Mouse (Mus musculus) regulatory T cell (primary cell): ENCODE data around the gene A930033H14Rik.

Source experiments
- in situ Hi-C: fragments of 300-600 bp; cut with MboI, MseI; formaldehyde crosslinking; loops from one replicate; pipeline ENCODE4 v1.15.1; 2025; ENCODE audit warnings: high pct_unique_total_duplicates

A930033H14Rik gene

DNA sequence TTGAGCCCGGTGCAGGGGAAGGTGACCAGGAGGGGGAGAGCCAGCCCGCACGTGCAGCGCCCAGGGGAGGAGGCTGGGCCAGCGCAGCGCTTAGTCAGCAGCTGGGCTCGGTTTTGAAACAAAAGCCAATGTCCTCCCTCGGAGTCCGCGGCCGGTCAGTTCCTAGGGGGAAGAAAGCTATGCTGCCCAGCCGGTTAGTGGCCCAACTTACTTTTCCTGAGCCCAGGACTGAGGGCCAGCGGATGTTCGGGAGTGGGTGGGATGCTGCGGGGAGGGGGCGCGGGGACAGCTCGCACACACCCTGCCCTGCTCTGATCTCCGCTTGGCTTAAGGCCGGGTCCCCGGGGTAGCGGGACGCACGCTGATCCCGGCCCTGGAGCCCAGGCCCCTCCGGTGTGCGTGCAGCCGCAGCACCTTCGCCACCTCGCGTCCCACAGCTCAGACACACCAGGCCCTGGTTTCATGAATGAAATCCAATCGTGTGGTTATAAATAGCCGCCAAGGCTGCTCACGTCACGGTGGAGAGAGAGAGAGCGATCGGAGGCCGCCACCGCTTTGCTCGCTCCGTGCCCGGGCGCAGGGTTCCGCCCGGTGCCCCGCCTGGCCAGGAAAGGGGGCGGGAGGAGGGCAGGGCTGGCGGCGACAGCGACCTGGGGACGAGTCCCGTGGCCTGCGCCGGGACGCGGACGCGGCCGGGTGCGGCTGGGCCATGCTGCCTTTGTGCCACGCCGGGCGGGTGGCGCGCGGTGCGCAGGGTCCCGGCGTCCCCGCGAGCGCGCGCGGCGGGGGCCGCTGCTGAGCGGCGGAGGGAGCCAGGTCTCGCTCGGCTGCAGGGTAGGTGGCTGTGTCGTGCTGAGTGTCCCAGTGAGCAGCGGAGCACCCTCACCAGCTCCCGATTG is at the start of gene A930033H14Rik:
TSS of gene A930033H14Rik (minus strand) at position 557 of the 899 bp plus-strand sequence.
- in situ Hi-C loops: loop anchor here (10.0 kb wide), 1 partner anchor 1452 kb away; no protein-coding TSS in a partner anchor

DNA sequence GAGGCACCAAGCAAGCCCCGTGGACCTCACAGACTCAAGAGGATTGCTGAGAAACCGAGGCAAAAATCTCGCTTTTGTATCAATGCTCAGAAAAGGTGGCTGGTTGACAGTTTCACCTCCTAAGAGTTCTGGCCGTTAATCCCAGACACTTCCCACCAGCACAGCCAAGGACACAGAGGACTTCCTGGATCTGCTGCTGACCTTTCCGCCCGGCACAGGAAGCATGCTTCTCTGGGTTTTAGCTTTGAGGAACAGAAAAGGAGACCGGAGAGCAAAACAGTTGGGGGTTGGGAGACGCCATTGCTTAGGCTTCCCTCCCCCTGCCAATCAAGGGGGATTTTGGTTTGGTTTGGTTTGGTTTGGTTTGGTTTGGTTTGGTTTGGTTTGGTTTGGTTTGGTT is 47.0 kb upstream of the A930033H14Rik start:
- in situ Hi-C loops: no loop called here

DNA sequence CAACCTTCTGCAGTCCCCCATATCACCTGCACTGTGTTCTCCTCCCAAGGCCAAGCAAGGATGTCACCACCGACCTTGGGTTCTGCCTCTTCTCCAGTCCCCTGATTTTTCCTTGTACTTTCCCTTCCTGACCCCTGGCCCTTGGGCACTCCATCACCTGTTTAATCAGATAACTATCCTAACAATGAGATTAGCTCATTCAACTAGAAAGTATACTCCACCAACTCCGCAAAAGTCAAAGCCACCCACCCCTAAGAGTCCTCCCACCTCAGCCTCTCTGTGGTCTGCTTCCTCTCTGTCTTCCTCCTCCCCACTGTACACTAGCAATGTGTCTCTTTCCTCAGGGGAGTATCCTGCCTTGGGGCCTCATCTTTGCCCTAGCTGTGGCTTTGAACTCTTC is 46.3 kb upstream of the A930033H14Rik start:
- in situ Hi-C loops: no loop called here

DNA sequence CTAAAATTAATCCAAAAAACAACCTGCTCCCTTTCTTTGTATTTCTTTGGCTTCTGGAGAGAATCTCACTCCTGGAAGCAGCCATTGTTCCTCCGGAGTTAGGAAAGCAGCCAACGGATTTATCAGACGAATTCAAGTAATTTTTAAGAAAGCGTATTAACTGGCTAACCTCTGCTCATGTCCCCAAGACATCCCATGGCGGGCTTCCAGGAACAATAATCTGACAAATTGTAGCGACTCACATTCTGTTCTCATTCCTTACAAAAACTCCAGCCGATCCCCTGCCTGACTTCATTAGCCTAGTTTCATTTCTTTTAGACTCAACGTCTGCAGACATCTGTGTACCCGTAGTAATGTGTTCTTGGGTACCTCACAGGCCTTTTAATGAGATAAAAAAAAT is 45.7 kb upstream of the A930033H14Rik start:
- in situ Hi-C loops: no loop called here

DNA sequence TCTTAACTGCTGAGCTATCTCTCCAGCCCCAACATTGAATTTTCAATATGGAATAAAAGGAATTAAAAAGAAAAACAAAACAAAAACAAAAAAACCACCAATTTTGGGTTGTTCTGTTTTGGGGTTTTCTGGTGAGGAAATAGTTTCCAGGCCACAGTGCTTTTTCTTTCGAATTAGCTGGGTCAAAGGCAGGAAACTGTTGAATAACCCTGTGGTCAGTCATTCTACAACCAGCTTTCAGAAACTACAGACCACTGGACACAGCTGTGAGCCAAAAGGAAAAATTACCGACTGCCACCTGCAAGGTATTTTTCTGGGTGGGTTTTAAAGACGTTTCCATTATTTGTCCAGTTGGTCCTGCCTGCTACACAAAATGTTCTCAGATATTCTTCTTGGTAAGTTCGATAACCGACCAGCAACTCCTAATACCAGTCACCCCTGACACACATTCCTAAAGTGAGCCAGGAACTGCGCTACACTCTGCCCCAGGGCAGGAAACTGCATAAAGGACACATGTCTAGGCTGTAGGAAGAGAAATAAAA is 44.8 kb upstream of the A930033H14Rik start:
- in situ Hi-C loops: no loop called here

DNA sequence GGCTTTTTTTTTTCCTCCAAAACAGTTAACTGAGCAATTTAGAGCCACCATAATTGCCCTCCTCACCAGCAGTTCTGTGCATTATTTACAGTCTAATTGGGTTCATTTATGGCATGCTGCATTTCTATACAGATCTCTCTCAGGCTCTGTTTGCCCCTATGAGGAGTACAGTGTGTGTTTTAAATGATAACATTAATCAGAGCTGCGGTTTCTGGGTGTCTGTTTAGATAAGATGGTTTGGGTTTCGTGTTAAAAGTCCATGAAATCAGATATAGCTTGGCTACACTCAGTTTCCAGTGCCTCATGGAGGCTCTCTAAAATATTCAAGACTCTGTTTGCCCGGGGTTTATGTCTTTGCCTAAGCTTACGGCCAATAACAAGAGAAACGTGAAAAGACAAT is 42.7 kb upstream of the A930033H14Rik start:
- in situ Hi-C loops: no loop called here

DNA sequence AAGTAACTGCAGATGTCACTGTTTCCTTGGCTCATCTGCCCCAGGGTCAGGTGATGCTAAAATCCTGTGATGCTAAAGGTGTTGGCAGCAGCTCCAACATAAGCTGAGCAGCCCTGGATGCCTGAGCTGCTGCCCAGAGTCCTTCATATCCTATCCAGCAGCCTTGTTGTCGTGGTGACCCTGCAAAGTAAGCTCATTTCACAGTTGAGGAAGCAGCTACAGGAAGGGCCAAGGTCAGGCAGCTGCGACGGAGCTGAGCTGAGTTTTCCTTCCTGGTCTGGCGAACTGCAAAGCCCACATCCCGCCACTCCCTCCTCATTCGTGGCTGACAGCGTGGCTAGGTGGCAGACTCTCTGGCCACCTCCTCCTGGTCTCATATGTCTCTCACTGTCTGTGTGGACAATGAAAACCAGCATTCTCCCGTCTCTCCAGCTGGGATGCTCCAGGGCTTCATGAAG is 41.5 kb upstream of the A930033H14Rik start:
- in situ Hi-C loops: no loop called here

DNA sequence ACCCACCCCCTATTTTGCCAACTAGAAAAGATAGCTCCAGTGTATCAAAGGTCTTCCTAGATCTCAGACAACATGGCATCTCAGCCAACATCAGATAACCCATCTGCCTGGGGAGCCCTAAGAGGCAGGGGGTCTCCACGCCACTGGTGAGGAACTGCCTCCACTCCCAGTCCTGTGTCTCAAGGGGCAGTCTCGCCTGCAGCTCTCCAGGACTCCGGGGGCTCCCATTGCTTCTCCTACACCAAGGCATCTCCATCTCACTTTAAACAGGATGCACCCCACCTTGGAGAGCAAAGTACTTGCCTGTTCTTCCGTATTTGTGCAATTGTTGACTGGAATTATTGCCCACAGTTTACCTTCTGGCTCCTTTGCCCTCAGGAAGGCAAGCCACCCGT is 40.8 kb upstream of the A930033H14Rik start:
- in situ Hi-C loops: no loop called here

DNA sequence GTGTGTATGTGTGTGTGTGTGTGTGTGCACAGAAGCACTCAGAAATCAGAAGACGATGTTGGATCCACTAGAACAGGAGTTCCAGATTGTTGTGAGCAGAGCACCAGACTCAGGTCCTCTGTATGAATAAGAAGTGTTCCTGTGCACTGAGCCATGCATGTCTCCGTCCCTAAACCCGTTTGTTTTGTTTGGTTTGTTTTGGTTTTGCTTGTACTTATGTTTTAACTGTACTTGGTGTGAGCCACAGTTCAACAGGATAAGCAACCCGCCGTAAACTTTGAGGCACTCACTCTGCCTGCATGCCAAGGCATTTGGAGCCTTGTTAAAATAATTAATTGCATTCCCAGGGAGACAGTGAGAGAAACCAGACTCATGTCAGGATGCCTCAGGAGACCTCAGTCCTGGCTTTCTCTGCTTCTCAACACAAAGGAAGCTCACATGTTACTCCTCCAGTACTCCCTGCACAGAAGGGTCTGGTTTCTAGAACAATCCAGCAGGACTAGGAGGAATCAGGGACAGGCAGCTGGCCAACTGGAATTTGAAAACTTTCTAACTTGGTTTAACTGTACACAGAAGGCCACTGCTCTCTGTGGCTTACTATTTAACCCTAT is 40.3 kb upstream of the A930033H14Rik start:
- in situ Hi-C loops: no loop called here

DNA sequence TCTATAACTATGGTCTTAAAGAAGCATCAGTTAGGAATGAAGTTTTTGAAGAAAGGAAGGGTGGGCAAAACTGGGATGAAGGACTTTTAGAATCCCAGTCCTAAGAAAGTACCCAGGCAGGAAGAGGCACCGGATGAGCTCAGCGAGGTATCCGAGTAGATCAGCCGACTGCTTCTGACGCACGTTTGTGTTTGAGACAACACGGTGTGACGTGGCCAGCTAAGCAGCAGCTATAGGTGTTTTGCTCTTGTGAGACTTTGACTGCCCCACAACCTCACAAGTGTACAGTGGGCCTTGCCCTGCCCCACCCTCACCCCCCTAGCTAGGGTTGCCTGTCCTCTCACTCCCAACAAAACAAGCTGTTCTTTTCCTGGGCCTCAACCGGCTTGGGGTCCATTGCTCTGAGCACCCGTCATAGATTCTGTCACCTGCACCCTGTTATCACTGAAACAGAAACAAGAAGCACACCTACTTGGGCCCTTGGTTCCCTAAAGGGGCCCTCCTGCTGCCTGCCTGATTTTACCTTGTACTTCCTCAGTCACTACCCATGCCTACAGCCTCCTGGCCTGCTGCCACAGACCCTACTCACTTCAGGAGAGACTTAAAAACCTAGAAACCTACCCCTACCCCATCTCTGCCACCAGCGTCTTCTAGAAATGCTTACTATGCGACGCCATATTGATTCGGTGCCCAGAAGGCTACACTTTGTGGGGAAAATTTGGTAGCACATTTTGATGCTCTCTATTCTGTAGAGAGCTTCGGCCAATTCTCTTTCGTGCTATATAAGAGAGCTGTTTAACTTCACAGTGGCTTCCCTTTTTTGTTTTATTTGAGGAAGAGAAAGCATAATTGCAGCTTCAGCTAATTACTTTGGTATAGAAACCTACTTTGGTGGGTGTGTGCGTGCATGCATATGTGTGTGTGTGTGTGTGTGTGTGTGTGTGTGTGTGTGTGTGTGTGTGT is 39.5 kb upstream of the A930033H14Rik start:
- in situ Hi-C loops: no loop called here

DNA sequence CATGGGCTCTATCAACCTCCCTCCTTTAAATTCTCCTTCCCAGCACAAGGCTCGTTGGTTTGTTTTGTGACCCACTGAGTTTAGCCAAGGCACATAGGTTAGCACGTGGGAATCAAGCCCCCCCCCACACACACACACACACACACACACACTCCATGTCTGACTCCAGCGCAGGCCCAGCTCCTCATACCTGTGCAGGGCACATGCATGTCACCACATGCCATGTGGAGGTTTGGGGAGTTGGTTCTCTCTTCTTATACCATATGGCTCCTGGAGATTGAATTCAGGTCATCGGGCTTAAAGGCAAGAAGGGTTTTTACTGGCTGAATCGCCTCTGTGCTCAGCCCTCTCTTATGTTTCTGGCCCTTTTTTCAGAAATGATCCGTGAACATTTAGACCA is 38.4 kb upstream of the A930033H14Rik start:
- in situ Hi-C loops: no loop called here

DNA sequence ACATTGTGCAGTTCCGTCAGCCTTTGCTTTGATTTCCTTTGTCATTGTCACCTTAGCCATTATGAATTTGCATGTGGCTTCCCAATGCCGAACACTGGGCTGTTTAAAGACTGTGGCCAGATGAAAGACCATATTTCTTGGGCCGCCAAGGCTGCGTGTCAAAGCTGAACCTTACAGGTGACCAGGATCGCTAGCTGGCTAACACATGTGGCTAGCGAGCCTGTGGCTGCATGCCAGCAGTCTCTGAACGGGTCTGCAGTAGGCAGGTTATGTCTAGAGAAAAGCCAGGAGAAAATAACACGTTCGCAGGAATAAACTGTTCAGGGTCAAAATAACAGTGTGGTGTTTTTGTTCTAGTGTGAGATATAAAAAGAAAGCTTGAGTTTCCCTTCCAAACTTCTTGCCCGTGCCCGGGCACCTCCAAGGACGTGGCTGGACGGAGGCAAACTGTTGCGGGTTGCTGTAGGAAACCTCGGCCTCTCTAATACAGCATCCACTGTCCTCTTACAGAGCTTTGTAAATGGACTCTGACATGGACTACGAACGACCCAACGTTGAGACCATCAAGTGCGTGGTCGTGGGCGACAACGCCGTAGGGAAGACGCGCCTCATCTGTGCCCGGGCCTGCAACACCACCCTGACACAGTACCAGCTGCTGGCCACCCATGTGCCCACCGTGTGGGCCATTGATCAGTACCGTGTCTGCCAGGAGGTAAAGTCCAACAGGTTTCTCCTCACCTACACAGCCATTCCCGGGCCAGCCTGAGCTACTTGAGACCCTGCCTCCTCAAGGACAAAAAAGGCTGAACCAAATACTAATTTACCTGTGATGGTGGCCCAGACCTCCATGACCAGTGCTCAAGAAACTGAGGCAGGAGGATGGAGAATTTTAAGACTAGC is 35.6 kb upstream of the A930033H14Rik start:
- in situ Hi-C loops: no loop called here

DNA sequence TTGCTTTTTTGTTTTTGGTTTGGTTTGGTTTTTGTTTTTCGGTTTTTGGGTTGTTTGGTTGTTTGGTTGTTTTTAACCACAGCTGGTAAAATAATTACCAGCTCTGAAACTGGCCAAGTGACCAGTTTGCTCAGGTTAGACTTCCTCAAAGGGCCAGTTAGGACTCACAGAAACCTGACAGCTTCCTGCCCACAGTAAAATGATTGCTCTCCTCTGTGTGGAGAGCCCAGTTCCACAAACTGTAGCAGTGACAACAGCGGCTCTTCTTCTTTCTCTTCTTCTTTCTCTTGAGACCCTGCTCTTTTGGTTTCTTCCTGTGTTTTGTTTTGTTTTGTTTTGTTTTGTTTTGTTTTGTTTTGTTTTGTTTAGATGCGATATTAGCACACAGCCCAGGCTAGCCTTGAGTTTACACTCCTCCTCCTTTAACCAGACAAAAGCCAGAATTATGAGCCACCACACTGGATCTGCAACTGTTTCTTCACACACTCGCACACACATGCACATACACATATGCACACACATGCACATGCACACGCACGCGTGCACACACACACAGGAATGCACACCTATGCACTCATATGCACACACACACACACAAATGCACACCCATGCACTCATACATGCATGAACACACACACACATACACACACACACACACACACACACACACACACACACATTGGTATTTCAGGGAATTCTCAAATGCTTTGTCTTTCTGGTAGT is 34.6 kb upstream of the A930033H14Rik start:
- in situ Hi-C loops: no loop called here

DNA sequence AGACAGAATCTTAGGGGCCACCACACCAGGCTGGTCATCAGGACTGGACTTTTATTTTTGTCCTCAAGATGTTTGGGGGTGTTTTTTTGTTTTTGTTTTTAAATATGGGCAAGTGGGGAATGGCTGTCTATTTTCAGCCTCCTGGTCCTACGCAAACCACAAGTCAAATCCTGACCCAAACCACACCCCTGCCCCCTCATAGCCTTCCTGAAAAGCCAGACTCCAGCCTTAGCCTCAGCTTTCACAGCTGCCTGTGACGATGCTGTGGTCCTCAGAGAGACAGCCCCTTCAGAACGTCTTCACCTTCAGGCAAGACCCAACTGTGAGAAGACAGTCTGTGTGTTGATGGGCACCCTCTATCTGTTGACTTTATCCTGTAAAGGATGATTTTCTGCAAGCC is 33.9 kb upstream of the A930033H14Rik start:
- in situ Hi-C loops: no loop called here

DNA sequence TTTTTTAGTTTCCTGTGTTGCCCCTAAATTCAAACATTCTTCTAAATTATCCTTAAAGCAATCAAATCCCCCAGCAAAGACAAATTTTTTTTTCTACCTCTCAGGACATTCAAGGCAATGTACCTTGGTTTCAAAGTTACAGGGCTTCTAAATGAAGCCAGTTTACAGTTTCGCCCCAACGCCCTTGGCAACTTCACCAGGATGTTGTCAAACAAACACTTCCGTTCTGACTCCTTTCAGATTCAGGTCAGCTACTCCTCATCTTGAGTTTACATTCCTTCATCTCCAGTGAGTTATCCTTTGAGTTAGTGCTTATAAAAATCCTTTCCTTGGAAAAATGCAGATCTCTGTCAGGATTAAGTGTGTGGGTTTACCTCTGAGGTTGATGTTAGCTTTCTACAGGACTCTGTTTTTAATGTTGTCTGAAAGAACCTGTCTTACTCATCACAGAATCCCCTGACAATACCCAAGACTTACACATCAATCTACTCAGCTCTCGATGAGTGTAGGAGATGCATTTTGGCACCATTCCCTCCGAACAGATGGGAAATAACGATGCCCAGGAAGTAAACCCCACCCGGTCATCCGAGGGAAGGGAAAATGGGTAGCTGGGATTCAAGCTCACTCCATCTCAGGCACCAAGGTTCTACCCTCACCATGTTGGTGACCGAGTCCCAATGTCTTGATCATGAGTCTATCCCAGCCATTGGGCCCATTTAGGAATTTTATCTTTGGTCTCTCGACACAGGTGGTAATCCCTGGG is 33.2 kb upstream of the A930033H14Rik start:
- in situ Hi-C loops: no loop called here

DNA sequence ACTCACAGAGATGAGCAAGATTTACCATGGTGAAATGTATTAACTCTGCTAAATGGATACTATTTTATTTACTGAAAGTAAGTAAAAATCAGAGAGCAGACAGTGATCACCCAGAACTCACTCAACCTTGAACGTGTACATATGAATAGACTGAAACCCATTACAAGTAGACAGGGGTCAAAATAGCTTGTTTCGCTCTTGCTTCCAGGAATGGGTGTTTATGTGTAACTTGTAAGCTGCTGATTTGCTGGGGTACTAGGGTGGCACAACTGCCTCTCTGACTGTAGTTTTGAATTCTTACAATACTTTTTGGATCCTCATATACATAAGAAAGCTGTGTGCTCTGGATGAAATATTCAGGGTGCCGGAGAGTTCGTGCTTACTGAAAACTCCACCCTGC is 32.3 kb upstream of the A930033H14Rik start:
- in situ Hi-C loops: no loop called here

DNA sequence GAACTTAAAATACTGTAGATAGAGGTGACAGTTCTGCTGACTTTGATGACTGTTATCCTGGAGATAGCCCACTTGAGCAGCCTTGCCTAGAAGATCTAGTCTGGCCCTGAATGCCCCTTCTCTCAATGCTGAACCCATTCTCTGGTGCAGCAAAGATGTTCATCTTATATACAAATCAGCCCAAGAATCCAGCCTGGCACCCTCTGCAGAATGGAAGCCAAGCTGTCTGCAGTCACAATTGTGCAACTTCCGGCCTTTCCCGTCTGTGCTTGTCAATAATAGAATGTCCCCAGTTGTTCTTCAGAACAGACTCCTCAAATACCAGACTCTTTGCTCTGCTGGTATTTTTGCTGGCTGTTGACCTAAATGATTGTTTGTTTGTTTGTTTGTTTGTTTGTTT is 27.6 kb upstream of the A930033H14Rik start:
- in situ Hi-C loops: no loop called here

DNA sequence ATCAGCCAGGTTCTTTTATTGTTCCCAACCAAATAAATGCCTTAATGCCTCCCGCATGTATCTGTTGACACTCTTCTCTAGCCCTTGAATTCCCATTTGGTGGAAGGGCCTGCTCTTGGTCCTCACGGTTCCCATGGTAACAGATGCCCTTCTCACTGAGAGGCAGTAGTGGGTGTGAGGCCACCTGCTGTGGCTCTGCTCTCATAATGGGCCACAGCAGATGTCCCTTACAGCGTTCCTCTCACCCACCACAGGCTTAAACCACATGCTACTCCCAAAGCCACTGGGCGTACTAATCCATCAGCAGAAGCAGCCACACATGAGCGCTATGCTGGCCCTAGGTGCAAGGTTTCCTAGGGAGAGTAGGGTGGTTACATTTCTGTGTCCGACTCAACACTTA is 25.4 kb upstream of the A930033H14Rik start:
- in situ Hi-C loops: no loop called here

DNA sequence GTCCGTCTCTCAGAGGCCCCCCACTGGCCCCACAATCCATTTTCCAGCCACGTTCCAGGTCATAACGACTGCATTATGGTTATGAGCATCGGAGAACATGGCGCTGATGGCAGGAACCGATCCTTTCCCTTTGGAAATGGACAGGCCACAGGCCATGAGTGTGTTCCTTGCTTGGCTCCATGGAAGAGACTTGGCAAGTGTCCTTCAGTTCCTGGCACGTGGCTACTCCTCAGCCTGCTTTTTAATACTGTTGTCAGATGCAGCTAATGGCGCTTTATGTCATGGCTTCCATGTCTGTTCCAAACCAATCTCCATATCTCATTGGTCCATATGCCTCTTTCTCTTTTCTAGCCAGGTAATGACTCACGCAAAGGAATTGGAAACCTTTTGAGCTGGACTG is 24.9 kb upstream of the A930033H14Rik start:
- in situ Hi-C loops: no loop called here
